Mouse (Mus musculus): ENCODE data around the gene Ace2. TPM values are rescaled to one million over a fixed set of nuclear protein-coding genes. Genes with fewer than 3 reads are reported as not detected.

The Ace2 gene
- polyA plus RNA-seq, 1 experiment from 2014 or later = 0.36 TPM

DNA sequence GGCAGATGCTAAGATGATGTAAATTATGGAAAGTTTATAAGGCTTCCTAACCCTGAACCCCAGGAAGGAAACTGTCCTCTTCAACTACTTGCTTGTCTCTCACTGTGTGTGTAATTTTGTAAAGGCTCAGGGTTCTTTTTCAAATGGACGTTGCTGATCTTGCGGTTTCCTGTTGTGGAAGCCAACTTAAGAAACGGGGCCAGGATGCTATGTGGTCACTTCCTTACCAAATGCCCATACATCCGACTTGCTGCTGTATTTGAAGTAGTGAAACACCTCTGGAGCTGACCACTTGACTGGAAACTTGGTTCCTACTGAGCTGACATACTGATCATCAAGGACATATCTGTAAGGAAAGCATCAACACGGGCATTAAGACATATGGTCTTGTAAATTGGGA, 61.4 kb downstream of the Ace2 start:
- WGBS = 86% methylated on average over 5 of the region's 5 CpGs
- no peak for DNase-seq (ENCODE audit: low spot score)
- Histone ChIP-seq H3K4me3 (no peak overlapping the region), H3K27ac (replicated peaks) (no peak overlapping the region), H3K27me3 (ENCODE audit: low read depth, poor library complexity, severe bottlenecking) (peaks cover 70% of the 10 kb centered on the region), H3K9me3 (replicated peaks) (no peaks in the 10 kb centered on the region), H3K4me1 (no peaks in the 10 kb centered on the region), H3K36me3 (no peaks in the 10 kb centered on the region)

- no peak overlapping the region for H3K27ac ChIP-seq (replicated peaks)
- no peaks in the 10 kb centered on the region for H3K36me3 ChIP-seq
- no peak overlapping the region for H3K4me3 ChIP-seq
- 68% methylated on average over 2 of the region's 2 CpGs for WGBS
- H3K4me1 ChIP-seq = no peaks in the 10 kb centered on the region
- no peak for DNase-seq (ENCODE audit: low spot score)
- peaks cover 81% of the 10 kb centered on the region for H3K27me3 ChIP-seq (ENCODE audit: low read depth, poor library complexity, severe bottlenecking)
- no peaks in the 10 kb centered on the region for H3K9me3 ChIP-seq (replicated peaks)
Measured at GRCm38 (mm10) chrX:164221989-164222388, 82.9 kb downstream of the Ace2 start.

DNA sequence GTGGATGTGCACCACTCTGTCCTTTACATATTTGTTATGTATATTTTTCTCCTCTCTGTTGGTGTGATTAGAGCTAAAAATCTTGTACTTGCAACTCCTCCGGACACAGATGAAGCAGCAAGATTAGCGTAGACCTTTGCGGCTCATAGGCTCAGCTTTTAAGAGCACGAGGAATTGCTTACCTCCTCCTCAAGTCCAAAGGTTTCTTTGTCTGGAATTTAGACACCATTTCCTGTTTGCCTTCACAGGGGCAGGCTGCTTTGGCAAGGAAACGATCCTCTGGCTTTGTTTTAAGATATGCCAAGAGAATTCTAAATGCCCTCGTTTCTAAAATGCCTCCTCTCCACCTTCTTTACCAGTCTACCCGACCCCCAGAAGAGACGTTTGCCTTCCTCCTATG, 94.2 kb downstream of the Ace2 start:
- Histone ChIP-seq H3K27ac (replicated peaks) (no peak overlapping the region), H3K4me1 (no peaks in the 10 kb centered on the region), H3K36me3 (no peaks in the 10 kb centered on the region), H3K9me3 (replicated peaks) (no peaks in the 10 kb centered on the region), H3K4me3 (no peak overlapping the region), H3K27me3 (ENCODE audit: low read depth, poor library complexity, severe bottlenecking) (peaks cover 72% of the 10 kb centered on the region)
- no peak for DNase-seq (ENCODE audit: low spot score)
- WGBS = 71% methylated on average over 8 of the region's 8 CpGs

Other genes starting within 250 kb of the Ace2 start
- 30.7 and 32.0 TPM in 2 replicates for gene Ap1s2, start 230.3 kb upstream of the Ace2 start, polyA plus RNA-seq (2016; fragmentation: Nextera tagmentation; extraction: Ambion mirVana)
- 62.6 and 64.4 TPM in 2 replicates for gene Zrsr2, start 180.7 kb upstream of the Ace2 start, polyA plus RNA-seq (2016; fragmentation: Nextera tagmentation; extraction: Ambion mirVana)
- gene Car5b, start 111.3 kb upstream of the Ace2 start, polyA plus RNA-seq (2016; fragmentation: Nextera tagmentation; extraction: Ambion mirVana) = 0.42 and 0.46 TPM in 2 replicates
- gene Siah1b, start 62.8 kb upstream of the Ace2 start, polyA plus RNA-seq (2016; fragmentation: Nextera tagmentation; extraction: Ambion mirVana) = 44.5 and 49.8 TPM in 2 replicates
- 0.14 and 0.51 TPM in 2 replicates for gene Cltrn, start 50.5 kb upstream of the Ace2 start, polyA plus RNA-seq (2016; fragmentation: Nextera tagmentation; extraction: Ambion mirVana)
- gene Bmx, start 118.9 kb downstream of the Ace2 start, polyA plus RNA-seq (2016; fragmentation: Nextera tagmentation; extraction: Ambion mirVana) = 0.15 and 0.43 TPM in 2 replicates
- gene Pir, start 130.0 kb downstream of the Ace2 start, polyA plus RNA-seq (2016; fragmentation: Nextera tagmentation; extraction: Ambion mirVana) = 7.7 and 9.4 TPM in 2 replicates
- gene Vegfd, start 234.0 kb downstream of the Ace2 start, polyA plus RNA-seq (2016; fragmentation: Nextera tagmentation; extraction: Ambion mirVana) = 0.66 and 1.2 TPM in 2 replicates

Measured in midbrain, embryonic 10.5 days (tissue).